Mouse (Mus musculus): ENCODE data around the gene Dut. TPM values are rescaled to one million over a fixed set of nuclear protein-coding genes. Genes with fewer than 3 reads are reported as not detected.
"Not testable (repeated sequence)": the region's sequence is repeated elsewhere in the genome, so short reads cannot be mapped to it uniquely, and the experiment has no call there.

The Dut gene
- polyA plus RNA-seq, 1 experiment from 2014 or later = 217 TPM

GRCm38 (mm10) chr2:125263056-125263455 is 16.1 kb downstream of the Dut start:
- Histone ChIP-seq H3K9ac (ENCODE audit: low read depth, low read length) (no peak overlapping the region), H3K4me2 (replicated peaks; ENCODE audit: low read depth, low read length) (no peak overlapping the region), H3K4me3 (ENCODE audit: low read length) (no peak overlapping the region), H3K4me1 (ENCODE audit: control insufficient read depth, insufficient read depth, low read length) (no peaks in the 10 kb centered on the region), H3K9me3 (ENCODE audit: control insufficient read depth, low read length) (no peaks in the 10 kb centered on the region), H3K27me3 (ENCODE audit: control insufficient read depth, insufficient read depth, low read length) (no peaks in the 10 kb centered on the region), H3K36me3 (ENCODE audit: control insufficient read depth, insufficient read depth, low read length) (peaks cover 10% of the 10 kb centered on the region), H3K27ac (ENCODE audit: low read depth, low read length) (no peak overlapping the region)
- 18% methylated on average over 5 of the region's 5 CpGs for WGBS
- 0 out of 2 replicates have a peak, but pooled peaks have one; percentile 58 for ATAC-seq (ENCODE audit: low FRiP score, low TSS enrichment)

GRCm38 (mm10) chr2:125263753-125264152 is 16.8 kb downstream of the Dut start:
- H3K36me3 ChIP-seq (ENCODE audit: control insufficient read depth, insufficient read depth, low read length) = peaks cover 5% of the 10 kb centered on the region; the same call in 1 of the 2 replicates
- WGBS = 23% methylated on average over 9 of the region's 9 CpGs
- H3K4me1 ChIP-seq (ENCODE audit: control insufficient read depth, insufficient read depth, low read length) = no peaks in the 10 kb centered on the region
- H3K9me3 ChIP-seq (ENCODE audit: control insufficient read depth, low read length) = no peaks in the 10 kb centered on the region
- H3K4me3 ChIP-seq (ENCODE audit: low read length) = no peak overlapping the region
- H3K27ac ChIP-seq (ENCODE audit: low read depth, low read length) = no peak overlapping the region
- no peak overlapping the region for H3K9ac ChIP-seq (ENCODE audit: low read depth, low read length)
- no peaks in the 10 kb centered on the region for H3K27me3 ChIP-seq (ENCODE audit: control insufficient read depth, insufficient read depth, low read length)
- H3K4me2 ChIP-seq (replicated peaks; ENCODE audit: low read depth, low read length) = no peak overlapping the region
- no peak for ATAC-seq (ENCODE audit: low FRiP score, low TSS enrichment)

- whole genome bisulfite sequencing = 60% methylated on average over 1 of the region's 1 CpGs
- no peaks in the 10 kb centered on the region for H3K9me3 ChIP-seq (ENCODE audit: control insufficient read depth, low read length)
- H3K4me1 ChIP-seq (ENCODE audit: control insufficient read depth, insufficient read depth, low read length) = no peaks in the 10 kb centered on the region
- H3K27ac ChIP-seq (ENCODE audit: low read depth, low read length) = no peak overlapping the region
- H3K27me3 ChIP-seq (ENCODE audit: control insufficient read depth, insufficient read depth, low read length) = no peaks in the 10 kb centered on the region
- H3K36me3 ChIP-seq (ENCODE audit: control insufficient read depth, insufficient read depth, low read length) = no peaks in the 10 kb centered on the region
- H3K9ac ChIP-seq (ENCODE audit: low read depth, low read length) = no peak overlapping the region
- no peak overlapping the region for H3K4me2 ChIP-seq (replicated peaks; ENCODE audit: low read depth, low read length)
- no peak overlapping the region for H3K4me3 ChIP-seq (ENCODE audit: low read length)
- no peak for ATAC-seq (ENCODE audit: low FRiP score, low TSS enrichment)
These were observed 21.9 kb downstream of the Dut start for GRCm38 (mm10) chr2:125268876-125269275.

GRCm38 (mm10) chr2:125275617-125276016 is 28.6 kb downstream of the Dut start:
- peak; percentile 39; the same call in 1 of the 2 replicates for ATAC-seq (ENCODE audit: low FRiP score, low TSS enrichment)
- Histone ChIP-seq H3K9ac (ENCODE audit: low read depth, low read length) (no peak overlapping the region), H3K27ac (ENCODE audit: low read depth, low read length) (no peak overlapping the region), H3K4me2 (replicated peaks; ENCODE audit: low read depth, low read length) (no peak overlapping the region), H3K4me1 (ENCODE audit: control insufficient read depth, insufficient read depth, low read length) (no peaks in the 10 kb centered on the region), H3K9me3 (ENCODE audit: control insufficient read depth, low read length) (no peaks in the 10 kb centered on the region), H3K36me3 (ENCODE audit: control insufficient read depth, insufficient read depth, low read length) (no peaks in the 10 kb centered on the region), H3K4me3 (ENCODE audit: low read length) (no peak overlapping the region), H3K27me3 (ENCODE audit: control insufficient read depth, insufficient read depth, low read length) (no peaks in the 10 kb centered on the region)
- WGBS = 48% methylated on average over 5 of the region's 5 CpGs

- no peaks in the 10 kb centered on the region for H3K9me3 ChIP-seq (ENCODE audit: control insufficient read depth, low read length)
- no peaks in the 10 kb centered on the region for H3K27me3 ChIP-seq (ENCODE audit: control insufficient read depth, insufficient read depth, low read length)
- H3K4me1 ChIP-seq (ENCODE audit: control insufficient read depth, insufficient read depth, low read length) = no peaks in the 10 kb centered on the region
- ATAC-seq (ENCODE audit: low FRiP score, low TSS enrichment) = no peak
- no peaks in the 10 kb centered on the region for H3K36me3 ChIP-seq (ENCODE audit: control insufficient read depth, insufficient read depth, low read length)
- H3K27ac ChIP-seq (ENCODE audit: low read depth, low read length) = no peak overlapping the region
- WGBS = 89% methylated on average over 5 of the region's 5 CpGs
- no peak overlapping the region for H3K4me2 ChIP-seq (replicated peaks; ENCODE audit: low read depth, low read length)
- no peak overlapping the region for H3K9ac ChIP-seq (ENCODE audit: low read depth, low read length)
- H3K4me3 ChIP-seq (ENCODE audit: low read length) = no peak overlapping the region
These were observed 29.7 kb downstream of the Dut start for GRCm38 (mm10) chr2:125276692-125277091.

- H3K4me1 ChIP-seq (ENCODE audit: control insufficient read depth, insufficient read depth, low read length) = 0 out of 2 replicates have a peak, but pooled peaks cover 10% of the 10 kb centered on the region
- WGBS = 74% methylated on average over 7 of the region's 7 CpGs
- no peaks in the 10 kb centered on the region for H3K27me3 ChIP-seq (ENCODE audit: control insufficient read depth, insufficient read depth, low read length)
- no peak overlapping the region for H3K4me2 ChIP-seq (replicated peaks; ENCODE audit: low read depth, low read length)
- no peaks in the 10 kb centered on the region for H3K9me3 ChIP-seq (ENCODE audit: control insufficient read depth, low read length)
- H3K4me3 ChIP-seq (ENCODE audit: low read length) = no peak overlapping the region
- H3K27ac ChIP-seq (ENCODE audit: low read depth, low read length) = no peak overlapping the region
- H3K36me3 ChIP-seq (ENCODE audit: control insufficient read depth, insufficient read depth, low read length) = no peaks in the 10 kb centered on the region
- H3K9ac ChIP-seq (ENCODE audit: low read depth, low read length) = no peak overlapping the region
- no peak for ATAC-seq (ENCODE audit: low FRiP score, low TSS enrichment)
These were observed 31.5 kb downstream of the Dut start for GRCm38 (mm10) chr2:125278474-125278873.

GRCm38 (mm10) chr2:125279995-125280394 is 33.0 kb downstream of the Dut start:
- WGBS = 53% methylated on average over 9 of the region's 9 CpGs
- H3K4me1 ChIP-seq (ENCODE audit: control insufficient read depth, insufficient read depth, low read length); H3K27me3 ChIP-seq (ENCODE audit: control insufficient read depth, insufficient read depth, low read length); H3K27ac ChIP-seq (ENCODE audit: low read depth, low read length); H3K4me2 ChIP-seq (replicated peaks; ENCODE audit: low read depth, low read length); H3K36me3 ChIP-seq (ENCODE audit: control insufficient read depth, insufficient read depth, low read length); H3K9me3 ChIP-seq (ENCODE audit: control insufficient read depth, low read length); H3K9ac ChIP-seq (ENCODE audit: low read depth, low read length); H3K4me3 ChIP-seq (ENCODE audit: low read length); ATAC-seq (ENCODE audit: low FRiP score, low TSS enrichment): not testable (repeated sequence)

- Histone ChIP-seq H3K27ac (ENCODE audit: low read depth, low read length) (peak overlapping the region; percentile 24; the same call in 1 of the 2 replicates), H3K4me3 (ENCODE audit: low read length) (no peak overlapping the region; the same call in 1 of the 2 replicates), H3K9me3 (ENCODE audit: control insufficient read depth, low read length) (no peaks in the 10 kb centered on the region), H3K4me2 (replicated peaks; ENCODE audit: low read depth, low read length) (peak overlapping the region; percentile 34), H3K9ac (ENCODE audit: low read depth, low read length) (no peak overlapping the region), H3K4me1 (ENCODE audit: control insufficient read depth, insufficient read depth, low read length) (0 out of 2 replicates have a peak, but pooled peaks cover 10% of the 10 kb centered on the region), H3K36me3 (ENCODE audit: control insufficient read depth, insufficient read depth, low read length) (no peaks in the 10 kb centered on the region), H3K27me3 (ENCODE audit: control insufficient read depth, insufficient read depth, low read length) (no peaks in the 10 kb centered on the region)
- peak; percentile 87 for ATAC-seq (ENCODE audit: low FRiP score, low TSS enrichment)
- WGBS = 14% methylated on average over 14 of the region's 14 CpGs
These were observed 35.6 kb downstream of the Dut start for GRCm38 (mm10) chr2:125282334-125283206.

- Histone ChIP-seq H3K27ac (ENCODE audit: low read depth, low read length) (no peak overlapping the region), H3K27me3 (ENCODE audit: control insufficient read depth, insufficient read depth, low read length) (no peaks in the 10 kb centered on the region), H3K4me2 (replicated peaks; ENCODE audit: low read depth, low read length) (no peak overlapping the region), H3K9me3 (ENCODE audit: control insufficient read depth, low read length) (no peaks in the 10 kb centered on the region), H3K4me3 (ENCODE audit: low read length) (no peak overlapping the region), H3K9ac (ENCODE audit: low read depth, low read length) (no peak overlapping the region), H3K4me1 (ENCODE audit: control insufficient read depth, insufficient read depth, low read length) (0 out of 2 replicates have a peak, but pooled peaks cover 10% of the 10 kb centered on the region), H3K36me3 (ENCODE audit: control insufficient read depth, insufficient read depth, low read length) (no peaks in the 10 kb centered on the region)
- 88% methylated on average over 4 of the region's 4 CpGs for WGBS
- ATAC-seq (ENCODE audit: low FRiP score, low TSS enrichment) = no peak
These were observed 38.8 kb downstream of the Dut start for GRCm38 (mm10) chr2:125285777-125286176.

Data from kidney, embryonic 14.5 days (tissue).